Mouse (Mus musculus) megakaryocyte, embryonic 14.5 days (primary cell): ENCODE measurements at regions not wholly inside any gene's neighbourhood (a gene's known extent, or its start where the extent isn't known, plus 50 kb on each side); places are given as distances from the start of the nearest gene placed in this dataset.

Experiments used
- FLI1 ChIP-seq: IDR thresholded peaks from 2 replicates; pipeline ENCODE4 v1.6.1; 2012; ENCODE audit warnings: low read length, inconsistent platforms, mixed read lengths
- GATA1 ChIP-seq: IDR thresholded peaks from 3 replicates; pipeline ENCODE4 v1.6.1; 2012; ENCODE audit warnings: mixed read lengths, low read length, inconsistent platforms, borderline replicate concordance

GRCm38 (mm10) chr2:124745045-124745444 lies 322.9 kb upstream of the Slc24a5 start:
- TF ChIP-seq GATA1 (no peak), FLI1 (no peak)
